Mouse (Mus musculus): ENCODE measurements around the gene Slc35a1.
A peak's percentile ranks its signal among the peaks of the same experiment; 100 is the strongest.
"Not testable (repeated sequence)": the region's sequence is repeated elsewhere in the genome, so short reads cannot be mapped to it uniquely, and the experiment has no call there.

Gene Slc35a1

GRCm38 (mm10) chr4:34686874-34687567 is at the start of gene Slc35a1:
Slc35a1 (minus strand) TSS chr4:34687438.
- DNase-seq (ENCODE audit: low spot score in 2 of 2) = peak; percentile 94 to 96

- DNase-seq (ENCODE audit: low spot score in 2 of 2) = no peak
Observed at GRCm38 (mm10) chr4:34734461-34734860, 47.2 kb upstream of the Slc35a1 start.

GRCm38 (mm10) chr4:34733415-34733814 is 46.2 kb upstream of the Slc35a1 start:
- DNase-seq (ENCODE audit: low spot score in 2 of 2) = peak in 1 of 2 experiments; percentile 2

- DNase-seq (ENCODE audit: low spot score in 2 of 2) = peak; percentile 31 to 58
Observed at GRCm38 (mm10) chr4:34729851-34730341, 42.7 kb upstream of the Slc35a1 start, which contains the start of gene Cfap206. Cfap206 (minus strand) TSS chr4:34730206.

GRCm38 (mm10) chr4:34725710-34726109 is 38.5 kb upstream of the Slc35a1 start:
- DNase-seq (ENCODE audit: low spot score in 2 of 2) = not testable (repeated sequence)

- DNase-seq (ENCODE audit: low spot score in 2 of 2) = no peak
Observed at GRCm38 (mm10) chr4:34724306-34724705, 37.1 kb upstream of the Slc35a1 start.

GRCm38 (mm10) chr4:34723186-34723585 is 35.9 kb upstream of the Slc35a1 start:
- no peak for DNase-seq (ENCODE audit: low spot score in 2 of 2)

- no peak for DNase-seq (ENCODE audit: low spot score in 2 of 2)
Observed at GRCm38 (mm10) chr4:34720127-34720895, 33.1 kb upstream of the Slc35a1 start.

GRCm38 (mm10) chr4:34719421-34719820 is 32.2 kb upstream of the Slc35a1 start:
- no peak for DNase-seq (ENCODE audit: low spot score in 2 of 2)

- no peak for DNase-seq (ENCODE audit: low spot score in 2 of 2)
Observed at GRCm38 (mm10) chr4:34715062-34715461, 27.8 kb upstream of the Slc35a1 start.

- DNase-seq (ENCODE audit: low spot score in 2 of 2) = peak in 1 of 2 experiments; percentile 26
Observed at GRCm38 (mm10) chr4:34708127-34708526, 20.9 kb upstream of the Slc35a1 start.

GRCm38 (mm10) chr4:34707248-34707647 is 20.0 kb upstream of the Slc35a1 start:
- DNase-seq (ENCODE audit: low spot score in 2 of 2) = no peak

GRCm38 (mm10) chr4:34703029-34703428 is 15.8 kb upstream of the Slc35a1 start:
- DNase-seq (ENCODE audit: low spot score in 2 of 2) = no peak

- DNase-seq (ENCODE audit: low spot score in 2 of 2) = no peak
Observed at GRCm38 (mm10) chr4:34702231-34702630, 15.0 kb upstream of the Slc35a1 start.

- peak in 1 of 2 experiments; percentile 10 for DNase-seq (ENCODE audit: low spot score in 2 of 2)
Observed at GRCm38 (mm10) chr4:34701528-34701927, 14.3 kb upstream of the Slc35a1 start.

GRCm38 (mm10) chr4:34688021-34688420 is 783 bp upstream of the Slc35a1 start:
- no peak for DNase-seq (ENCODE audit: low spot score in 2 of 2)

- no peak for DNase-seq (ENCODE audit: low spot score in 2 of 2)
Observed at GRCm38 (mm10) chr4:34680530-34680929, 6.7 kb downstream of the Slc35a1 start.

- no peak for DNase-seq (ENCODE audit: low spot score in 2 of 2)
Observed at GRCm38 (mm10) chr4:34673721-34674120, 13.5 kb downstream of the Slc35a1 start.

GRCm38 (mm10) chr4:34667923-34668322 is 19.3 kb downstream of the Slc35a1 start:
- no peak for DNase-seq (ENCODE audit: low spot score in 2 of 2)

- peak; percentile 39 to 53 for DNase-seq (ENCODE audit: low spot score in 2 of 2)
Observed at GRCm38 (mm10) chr4:34661927-34662326, 25.3 kb downstream of the Slc35a1 start.

GRCm38 (mm10) chr4:34661514-34661913 is 25.7 kb downstream of the Slc35a1 start:
- no peak for DNase-seq (ENCODE audit: low spot score in 2 of 2)

- DNase-seq (ENCODE audit: low spot score in 2 of 2) = no peak
Observed at GRCm38 (mm10) chr4:34659012-34659411, 28.2 kb downstream of the Slc35a1 start.

GRCm38 (mm10) chr4:34656101-34656500 is 31.1 kb downstream of the Slc35a1 start:
- DNase-seq (ENCODE audit: low spot score in 2 of 2) = no peak

Data from right cerebral cortex, adult 2 months (tissue).